13 mouse cellular contexts compared by ENCODE assay signal in genomic region chrX:143665771-143666170, GRCm38 (mm10).
DNase-seq lines count a peak whose midpoint lies in the region; ATAC-seq lines count a peak whose summit lies in the region.
"Had no signal": no experiment of that assay in that cellular context is flagged by ENCODE, and none has a peak within 500 bp of the region (broad histone marks: within the 10 kb centered on the region; RNA-seq: fewer than 3 reads in every experiment).

No protein-coding gene starts in this region.

- H3K27ac ChIP-seq in forebrain, embryonic 14.5 days (ENCODE audit: low read depth, low read length): no peak overlapping the region
- no peak overlapping the region for H3K27ac ChIP-seq in midbrain, embryonic 10.5 days (replicated peaks)
- H3K27ac ChIP-seq: kidney, postnatal 0 days had no signal

- 0 out of 2 replicates have a peak overlapping the region, but pooled peaks have one; percentile 74 for H3K9ac ChIP-seq in forebrain, embryonic 14.5 days (ENCODE audit: low read length)

- H3K4me1 ChIP-seq in forebrain, embryonic 14.5 days (ENCODE audit: control insufficient read depth, insufficient read depth, low read length): no peaks in the 10 kb centered on the region
- H3K4me1 ChIP-seq in midbrain, embryonic 10.5 days: peaks cover 10% of the 10 kb centered on the region

- H3K4me2 ChIP-seq in forebrain, embryonic 14.5 days (ENCODE audit: low read length): peak overlapping the region; percentile 53

- H3K4me3 ChIP-seq in forebrain, embryonic 14.5 days (ENCODE audit: low read depth, low read length): peak overlapping the region; percentile 51
- H3K4me3 ChIP-seq in midbrain, embryonic 10.5 days: peak overlapping the region; percentile 58

- peak; percentile 55 for DNase-seq in retina, postnatal 1 day
- DNase-seq in retina, embryonic 14.5 days (ENCODE audit: low spot score): no peak
- peak; percentile 30 for DNase-seq in forebrain, embryonic 14.5 days (ENCODE audit: low spot score)
- no peak for DNase-seq in midbrain, embryonic 10.5 days (ENCODE audit: low spot score)
- no peak for DNase-seq in thymus, adult 18-20 months
- DNase-seq in heart, adult 11 months: no peak
- no peak for DNase-seq in spleen, adult 12 weeks (ENCODE audit: low spot score)
- DNase-seq: adrenal gland, postnatal 36 days; cerebellum, adult 18-20 months; heart, adult 18-20 months; lung, adult 2 months; thymus, postnatal 25 days had no signal

- H3K36me3 ChIP-seq in forebrain, embryonic 14.5 days (ENCODE audit: control insufficient read depth, insufficient read depth, low read length): no peaks in the 10 kb centered on the region
- H3K36me3 ChIP-seq in midbrain, embryonic 10.5 days: no peaks in the 10 kb centered on the region

- no peaks in the 10 kb centered on the region for H3K27me3 ChIP-seq in forebrain, embryonic 14.5 days (replicated peaks; ENCODE audit: control insufficient read depth, insufficient read depth, low read length)
- peaks cover 96% of the 10 kb centered on the region for H3K27me3 ChIP-seq in midbrain, embryonic 10.5 days (ENCODE audit: low read depth, poor library complexity, severe bottlenecking)

- no peaks in the 10 kb centered on the region for H3K9me3 ChIP-seq in forebrain, embryonic 14.5 days (replicated peaks; ENCODE audit: control insufficient read depth, low read length)
- H3K9me3 ChIP-seq in midbrain, embryonic 10.5 days (replicated peaks): no peaks in the 10 kb centered on the region

- WGBS in forebrain, embryonic 14.5 days: 21% methylated on average over 2 of the region's 2 CpGs
- WGBS in midbrain, embryonic 10.5 days: 76% methylated on average over 2 of the region's 2 CpGs

- ATAC-seq in forebrain, embryonic 14.5 days: no peak

Comparison
In these comparisons a context has a peak if more than half of its experiments do, and no peak if none do; other contexts are left out.
1. DNase-seq: peak in retina, postnatal 1 day (single experiment) and forebrain, embryonic 14.5 days (single experiment); none in retina, embryonic 14.5 days (single experiment), midbrain, embryonic 10.5 days (single experiment), thymus, adult 18-20 months (0 of 2), heart, adult 11 months (single experiment) and spleen, adult 12 weeks (single experiment).